Mouse (Mus musculus): ENCODE data around the gene Slc30a2.

GRCm38 (mm10) chr4:134300316-134300715 lies 42.7 kb upstream of the Slc30a2 start:
- TF ChIP-seq CTCF (IDR thresholded peaks at IDR 0.05; ENCODE audit: low read depth) (no peak), EP300 (IDR thresholded peaks at IDR 0.05; ENCODE audit: low read depth) (no peak)
